17 mouse cellular contexts compared by ENCODE assay signal in genomic region chr2:116966266-116966665, GRCm38 (mm10).
"Had no signal": no experiment of that assay in that cellular context is flagged by ENCODE, and none has a peak within 500 bp of the region (broad histone marks: within the 10 kb centered on the region; RNA-seq: fewer than 3 reads in every experiment).

No protein-coding gene starts in this region.

- H3K4me3 ChIP-seq: neural tube, embryonic 12.5 days; neural tube, embryonic 13.5 days; neural tube, embryonic 15.5 days; stomach, embryonic 15.5 days had no signal

- DNase-seq: retina, postnatal 1 day; right cerebral cortex, adult 18-20 months; right cerebral cortex, postnatal 14 days; right cerebral cortex, postnatal 25 days; right cerebral cortex, postnatal 4 days; spleen, adult 18-20 months; thymus, adult 18-20 months; thymus, adult 2 months; thymus, postnatal 14 days; thymus, postnatal 25 days; thymus, postnatal 36 days; thymus, postnatal 4 days had no signal

- H3K4me1 ChIP-seq: neural tube, embryonic 12.5 days; neural tube, embryonic 15.5 days; stomach, embryonic 15.5 days had no signal

- H3K27ac ChIP-seq: neural tube, embryonic 12.5 days; neural tube, embryonic 13.5 days; neural tube, embryonic 15.5 days; stomach, embryonic 15.5 days; stomach, postnatal 0 days had no signal
